Mouse (Mus musculus): ENCODE measurements around the gene Gpn3. TPM values are rescaled to one million over a fixed set of nuclear protein-coding genes. Genes with fewer than 3 reads are reported as not detected.

Gene Gpn3
- polyA plus RNA-seq (2012; rRNA removed): 55.5 and 75.5 TPM in 2 replicates

DNA sequence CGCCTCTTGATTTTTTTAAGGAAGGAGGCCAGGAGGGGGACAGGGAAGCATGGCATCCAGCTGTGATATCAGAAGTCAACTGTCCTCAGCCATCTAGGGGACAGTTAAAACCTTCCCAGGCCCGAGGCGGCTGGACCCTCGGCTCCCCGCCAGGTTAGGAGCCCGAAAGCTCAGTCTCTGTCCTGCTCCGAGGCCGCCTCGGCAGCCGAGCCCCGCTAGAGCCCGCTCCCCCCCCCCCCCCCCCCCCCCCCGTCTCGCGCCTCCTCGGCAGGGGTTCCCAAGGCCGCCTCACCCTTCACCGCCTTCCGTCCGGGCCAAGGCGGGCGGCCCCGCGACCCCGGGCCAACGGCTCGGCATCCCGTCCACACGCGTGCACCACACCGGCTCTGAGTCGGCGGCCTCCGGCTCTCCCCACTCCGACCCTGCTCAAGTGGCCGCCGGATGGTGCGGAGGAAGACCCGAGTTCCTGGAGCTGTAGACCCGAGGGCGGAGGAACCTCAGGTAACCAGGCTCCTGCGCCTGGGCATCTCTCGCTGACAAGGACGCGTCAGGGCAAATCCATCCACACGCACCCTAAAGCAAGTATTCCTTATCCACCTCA lies at the start of gene Gpn3:
Gpn3 (plus strand) TSS at position 286 of the 601 bp plus-strand sequence.
- no peak for DNase-seq (ENCODE audit: low read depth in 1 of 2, low spot score in 2 of 2)
- peak within 1 kb of the TSS; percentile 89 for H3K4me3 ChIP-seq (ENCODE audit: extremely low read depth, insufficient read depth, insufficient read length)
- no peaks in the 10 kb centered on the region for H3K27me3 ChIP-seq (ENCODE audit: control insufficient read depth, insufficient read depth, low read length)
- 3% methylated on average over 27 of the region's 46 CpGs for WGBS
- H3K4me1 ChIP-seq (ENCODE audit: control insufficient read depth, insufficient read depth, insufficient read length): peaks cover 2% of the 10 kb centered on the region; the same call in 1 of the 2 replicates
- TF ChIP-seq CTCF (IDR thresholded peaks at IDR 0.05; ENCODE audit: extremely low read depth, insufficient read depth, insufficient read length, insufficient replicate concordance) (no peak), POLR2A (IDR thresholded peaks at IDR 0.05; ENCODE audit: low read depth, low read length) (no peak)
- peaks cover 10% of the 10 kb centered on the region for H3K36me3 ChIP-seq (ENCODE audit: control insufficient read depth, insufficient read depth, low read length)
- peak within 1 kb of the TSS; percentile 95 for H3K27ac ChIP-seq (ENCODE audit: insufficient read depth, low read length)

GRCm38 (mm10) chr5:122323523-122323922 lies 48.2 kb upstream of the Gpn3 start:
- DNase-seq (ENCODE audit: low read depth in 1 of 2, low spot score in 2 of 2): no peak
- Histone ChIP-seq H3K4me3 (ENCODE audit: extremely low read depth, insufficient read depth, insufficient read length) (no peak overlapping the region), H3K27me3 (ENCODE audit: control insufficient read depth, insufficient read depth, low read length) (no peaks in the 10 kb centered on the region), H3K36me3 (ENCODE audit: control insufficient read depth, insufficient read depth, low read length) (peaks cover 37% of the 10 kb centered on the region), H3K27ac (ENCODE audit: insufficient read depth, low read length) (no peak overlapping the region), H3K4me1 (ENCODE audit: control insufficient read depth, insufficient read depth, insufficient read length) (no peaks in the 10 kb centered on the region)
- TF ChIP-seq POLR2A (IDR thresholded peaks at IDR 0.05; ENCODE audit: low read depth, low read length) (no peak), CTCF (IDR thresholded peaks at IDR 0.05; ENCODE audit: extremely low read depth, insufficient read depth, insufficient read length, insufficient replicate concordance) (no peak)
- WGBS: 96% methylated on average over 8 of the region's 8 CpGs

- H3K4me1 ChIP-seq (ENCODE audit: control insufficient read depth, insufficient read depth, insufficient read length): no peaks in the 10 kb centered on the region
- no peaks in the 10 kb centered on the region for H3K27me3 ChIP-seq (ENCODE audit: control insufficient read depth, insufficient read depth, low read length)
- H3K36me3 ChIP-seq (ENCODE audit: control insufficient read depth, insufficient read depth, low read length): peaks cover 34% of the 10 kb centered on the region
- DNase-seq (ENCODE audit: low read depth in 1 of 2, low spot score in 2 of 2): no peak
- 90% methylated on average over 23 of the region's 23 CpGs for WGBS
- no peak overlapping the region for H3K27ac ChIP-seq (ENCODE audit: insufficient read depth, low read length)
- TF ChIP-seq POLR2A (IDR thresholded peaks at IDR 0.05; ENCODE audit: low read depth, low read length) (no peak), CTCF (IDR thresholded peaks at IDR 0.05; ENCODE audit: extremely low read depth, insufficient read depth, insufficient read length, insufficient replicate concordance) (no peak)
- no peak overlapping the region for H3K4me3 ChIP-seq (ENCODE audit: extremely low read depth, insufficient read depth, insufficient read length)
These were observed 46.9 kb upstream of the Gpn3 start for GRCm38 (mm10) chr5:122324608-122325431.

DNA sequence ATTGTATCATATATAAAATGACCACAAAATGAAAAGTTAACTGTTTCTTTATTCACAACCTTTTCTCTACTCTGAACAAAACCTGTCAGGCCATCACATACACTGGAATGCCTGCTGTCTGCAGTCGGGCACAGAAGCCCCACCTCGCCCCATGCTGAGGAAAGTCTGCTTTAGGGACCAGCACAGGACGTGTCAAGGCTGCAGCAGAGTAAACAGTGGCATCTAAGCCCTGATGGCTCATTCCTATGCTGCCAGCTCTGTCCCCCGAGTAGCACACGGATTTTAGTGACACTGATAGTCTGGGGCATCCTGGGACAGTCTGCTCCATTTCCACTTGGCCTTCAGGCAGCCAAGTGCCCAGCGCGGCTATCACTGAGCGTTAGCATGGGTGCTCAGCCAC lies 46.2 kb upstream of the Gpn3 start:
- Histone ChIP-seq H3K27me3 (ENCODE audit: control insufficient read depth, insufficient read depth, low read length) (no peaks in the 10 kb centered on the region), H3K36me3 (ENCODE audit: control insufficient read depth, insufficient read depth, low read length) (peaks cover 28% of the 10 kb centered on the region), H3K4me1 (ENCODE audit: control insufficient read depth, insufficient read depth, insufficient read length) (no peaks in the 10 kb centered on the region), H3K27ac (ENCODE audit: insufficient read depth, low read length) (no peak overlapping the region), H3K4me3 (ENCODE audit: extremely low read depth, insufficient read depth, insufficient read length) (no peak overlapping the region)
- no peak for TF ChIP-seq POLR2A (IDR thresholded peaks at IDR 0.05; ENCODE audit: low read depth, low read length)
- no peak for TF ChIP-seq CTCF (IDR thresholded peaks at IDR 0.05; ENCODE audit: extremely low read depth, insufficient read depth, insufficient read length, insufficient replicate concordance)
- WGBS: 92% methylated on average over 8 of the region's 8 CpGs
- no peak for DNase-seq (ENCODE audit: low read depth in 1 of 2, low spot score in 2 of 2)

GRCm38 (mm10) chr5:122327283-122327682 lies 44.4 kb upstream of the Gpn3 start:
- DNase-seq (ENCODE audit: low read depth in 1 of 2, low spot score in 2 of 2): no peak
- H3K36me3 ChIP-seq (ENCODE audit: control insufficient read depth, insufficient read depth, low read length): peaks cover 16% of the 10 kb centered on the region
- H3K4me3 ChIP-seq (ENCODE audit: extremely low read depth, insufficient read depth, insufficient read length): no peak overlapping the region
- H3K27ac ChIP-seq (ENCODE audit: insufficient read depth, low read length): no peak overlapping the region
- H3K4me1 ChIP-seq (ENCODE audit: control insufficient read depth, insufficient read depth, insufficient read length): no peaks in the 10 kb centered on the region
- TF ChIP-seq CTCF (IDR thresholded peaks at IDR 0.05; ENCODE audit: extremely low read depth, insufficient read depth, insufficient read length, insufficient replicate concordance) (no peak), POLR2A (IDR thresholded peaks at IDR 0.05; ENCODE audit: low read depth, low read length) (no peak)
- H3K27me3 ChIP-seq (ENCODE audit: control insufficient read depth, insufficient read depth, low read length): no peaks in the 10 kb centered on the region
- WGBS: 92% methylated on average over 3 of the region's 3 CpGs

GRCm38 (mm10) chr5:122330269-122330668 lies 41.4 kb upstream of the Gpn3 start:
- Histone ChIP-seq H3K27me3 (ENCODE audit: control insufficient read depth, insufficient read depth, low read length) (no peaks in the 10 kb centered on the region), H3K36me3 (ENCODE audit: control insufficient read depth, insufficient read depth, low read length) (peaks cover 5% of the 10 kb centered on the region), H3K4me1 (ENCODE audit: control insufficient read depth, insufficient read depth, insufficient read length) (no peaks in the 10 kb centered on the region), H3K27ac (ENCODE audit: insufficient read depth, low read length) (no peak overlapping the region), H3K4me3 (ENCODE audit: extremely low read depth, insufficient read depth, insufficient read length) (no peak overlapping the region)
- TF ChIP-seq POLR2A (IDR thresholded peaks at IDR 0.05; ENCODE audit: low read depth, low read length) (no peak), CTCF (IDR thresholded peaks at IDR 0.05; ENCODE audit: extremely low read depth, insufficient read depth, insufficient read length, insufficient replicate concordance) (no peak)
- WGBS: 81% methylated on average over 4 of the region's 4 CpGs
- no peak for DNase-seq (ENCODE audit: low read depth in 1 of 2, low spot score in 2 of 2)

- Histone ChIP-seq H3K27me3 (ENCODE audit: control insufficient read depth, insufficient read depth, low read length) (no peaks in the 10 kb centered on the region), H3K27ac (ENCODE audit: insufficient read depth, low read length) (no peak overlapping the region), H3K4me3 (ENCODE audit: extremely low read depth, insufficient read depth, insufficient read length) (no peak overlapping the region), H3K4me1 (ENCODE audit: control insufficient read depth, insufficient read depth, insufficient read length) (no peaks in the 10 kb centered on the region), H3K36me3 (ENCODE audit: control insufficient read depth, insufficient read depth, low read length) (no peaks in the 10 kb centered on the region)
- TF ChIP-seq CTCF (IDR thresholded peaks at IDR 0.05; ENCODE audit: extremely low read depth, insufficient read depth, insufficient read length, insufficient replicate concordance): no peak
- no peak for TF ChIP-seq POLR2A (IDR thresholded peaks at IDR 0.05; ENCODE audit: low read depth, low read length)
- DNase-seq (ENCODE audit: low read depth in 1 of 2, low spot score in 2 of 2): no peak
- 62% methylated on average over 3 of the region's 3 CpGs for WGBS
These were observed 37.0 kb upstream of the Gpn3 start for GRCm38 (mm10) chr5:122334682-122335081.

All from spleen, adult 2 months (tissue).